Mouse (Mus musculus) frontal cortex, adult 2 months (tissue): ENCODE data around the gene Slc4a8. TPM values are rescaled to one million over a fixed set of nuclear protein-coding genes. Genes with fewer than 3 reads are reported as not detected.

ENCODE experiments used
- DNase-seq, 2 experiments: peaks; one replicate each; pipeline ENCODE4 v3.0.0; 2022; ENCODE audit warnings: low spot score in 1 of 2; ENCODE audit errors: extremely low spot score in 1 of 2
- polyA plus RNA-seq: library from polyadenylated mRNA; depleted of rRNA; stranded (reverse); fragments of >200 nt; gene quantifications from 2 replicates; pipeline ENCODE4 v1.2.3, GENCODE M21; 2012; rRNA removed

Gene Slc4a8
- 31.1 and 35.4 TPM in 2 replicates for polyA plus RNA-seq

DNA sequence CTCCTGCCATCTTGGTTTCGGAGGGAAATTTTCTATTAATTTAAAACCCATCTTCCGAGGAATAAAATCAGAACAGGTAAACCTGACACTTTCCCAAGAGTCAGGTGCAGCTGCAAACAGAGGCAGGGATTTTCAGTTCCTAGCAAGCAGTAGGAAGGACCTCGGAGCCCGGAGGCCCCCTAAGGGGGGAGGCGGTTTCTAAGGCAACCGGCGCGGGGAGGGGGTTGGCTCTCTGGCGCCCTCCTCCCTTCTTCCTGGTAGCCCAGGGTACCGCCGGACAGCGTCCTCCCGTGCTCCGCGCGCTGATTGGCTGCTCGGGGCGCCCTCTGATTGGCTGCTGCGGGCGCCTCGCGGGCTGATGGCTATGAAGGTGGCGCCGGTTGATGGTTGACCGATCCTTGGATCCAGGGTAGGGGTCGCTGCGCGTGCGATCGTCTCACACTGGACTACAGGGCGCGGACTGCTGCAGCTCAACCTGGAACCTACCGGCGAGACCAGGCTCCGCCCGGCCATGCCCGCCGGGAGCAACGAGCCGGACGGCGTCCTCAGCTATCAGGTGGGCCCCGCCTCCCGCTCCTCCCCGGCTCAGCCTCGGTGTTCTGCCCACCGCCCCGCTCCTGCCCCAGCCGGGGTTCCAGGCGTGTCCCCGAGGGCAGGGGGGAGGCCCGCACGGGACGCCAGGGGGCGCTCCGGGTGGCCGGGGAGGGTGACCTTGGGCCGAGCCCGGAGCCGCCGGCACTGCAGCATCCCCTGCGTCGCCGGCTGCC is at the start of gene Slc4a8:
Gene Slc4a8 (plus strand): TSS at position 329 of the 767 bp plus-strand sequence.
- DNase-seq, result peak; percentile 90 to 96

- no peak for DNase-seq
Observed at GRCm38 (mm10) chr15:100714470-100714869, 47.1 kb upstream of the Slc4a8 start.

- DNase-seq, result no peak
Observed at GRCm38 (mm10) chr15:100715399-100715993, 46.1 kb upstream of the Slc4a8 start.

DNA sequence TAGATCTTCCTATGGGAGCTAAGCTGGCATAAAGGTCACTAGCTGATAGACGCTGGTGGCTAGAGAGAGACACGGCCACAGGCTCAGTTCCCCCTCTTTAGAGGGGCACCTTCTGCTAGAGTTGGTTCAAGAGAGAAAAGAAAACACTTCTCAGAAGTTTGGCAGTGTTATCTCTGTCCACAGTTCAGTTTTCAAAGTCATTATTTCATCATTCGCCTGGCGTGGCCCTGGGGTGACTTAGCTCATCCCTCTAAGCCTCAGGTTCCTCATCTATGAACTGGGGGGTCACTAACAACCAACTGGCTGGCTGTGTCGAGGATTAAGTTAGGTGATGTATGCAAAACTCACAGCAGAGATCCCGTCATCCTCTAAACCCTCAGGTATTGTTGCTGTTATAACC is 43.6 kb upstream of the Slc4a8 start:
- DNase-seq, result no peak

DNA sequence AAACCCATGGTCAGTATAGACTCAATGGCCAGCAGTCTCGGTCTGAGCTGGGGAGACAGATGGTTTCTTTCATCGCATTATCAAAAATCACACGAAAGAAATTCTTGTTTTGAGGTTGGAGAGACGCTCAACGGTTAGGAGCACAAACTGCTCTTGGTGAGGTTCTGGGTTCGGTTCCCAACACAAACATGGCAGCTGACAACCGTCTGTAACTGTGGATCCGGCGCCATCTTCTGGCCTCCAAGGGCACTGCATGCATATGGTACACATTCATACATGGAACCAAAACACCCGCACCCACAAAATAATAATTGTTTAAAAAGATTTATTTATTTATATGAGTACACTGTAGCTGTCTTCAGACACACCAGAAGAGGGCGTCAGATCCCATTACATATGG is 43.0 kb upstream of the Slc4a8 start:
- DNase-seq, result no peak

DNA sequence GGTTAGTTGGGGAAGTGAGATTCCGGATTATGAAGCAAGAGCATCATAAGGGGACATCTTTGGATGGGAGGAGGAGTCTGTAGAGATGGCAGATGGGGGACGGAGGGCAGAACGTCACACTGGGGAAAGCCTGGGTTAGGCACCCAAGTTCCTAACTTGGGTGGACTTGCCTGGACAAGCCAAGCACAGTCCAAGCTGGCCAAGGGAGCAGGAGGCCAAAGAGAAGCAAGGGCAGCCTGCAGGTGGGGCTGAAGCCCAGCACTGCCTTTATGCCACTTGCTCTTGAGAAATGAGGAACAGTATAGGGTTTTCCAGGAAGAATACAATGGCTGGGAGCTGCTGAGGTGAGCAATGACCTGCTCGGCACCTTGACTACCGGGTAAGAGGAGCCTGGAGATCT is 42.3 kb upstream of the Slc4a8 start:
- DNase-seq, result no peak

- DNase-seq, result no peak
Observed at GRCm38 (mm10) chr15:100720066-100720465, 41.5 kb upstream of the Slc4a8 start.

DNA sequence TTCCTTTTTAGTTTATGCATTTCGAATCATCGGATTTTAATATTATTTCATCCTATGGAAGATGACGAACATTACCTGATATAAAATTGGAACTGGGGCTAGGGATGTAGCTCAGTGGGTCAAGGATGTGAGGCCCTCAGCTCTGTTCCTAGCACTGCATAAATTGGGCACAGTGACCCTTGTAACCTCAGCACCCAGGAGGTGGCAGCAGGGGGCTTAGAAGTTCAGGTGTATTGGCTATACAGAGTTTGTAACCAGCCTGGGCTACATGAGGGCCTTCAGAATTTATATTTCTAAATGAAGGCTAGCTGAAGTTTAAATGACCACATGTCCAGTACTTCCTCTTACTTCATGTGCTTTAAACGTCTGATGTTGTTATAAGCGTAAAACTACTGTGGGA is 40.1 kb upstream of the Slc4a8 start:
- DNase-seq, result no peak

- no peak for DNase-seq
Observed at GRCm38 (mm10) chr15:100722026-100722425, 39.5 kb upstream of the Slc4a8 start.

GRCm38 (mm10) chr15:100722564-100722963 is 39.0 kb upstream of the Slc4a8 start:
- no peak for DNase-seq

- peak in 1 of 2 experiments; percentile 47 for DNase-seq
Observed at GRCm38 (mm10) chr15:100723505-100723904, 38.0 kb upstream of the Slc4a8 start.

- DNase-seq, result peak in 1 of 2 experiments; percentile 15
Observed at GRCm38 (mm10) chr15:100726721-100727120, 34.8 kb upstream of the Slc4a8 start.

- no peak for DNase-seq
Observed at GRCm38 (mm10) chr15:100727834-100728233, 33.7 kb upstream of the Slc4a8 start.

DNA sequence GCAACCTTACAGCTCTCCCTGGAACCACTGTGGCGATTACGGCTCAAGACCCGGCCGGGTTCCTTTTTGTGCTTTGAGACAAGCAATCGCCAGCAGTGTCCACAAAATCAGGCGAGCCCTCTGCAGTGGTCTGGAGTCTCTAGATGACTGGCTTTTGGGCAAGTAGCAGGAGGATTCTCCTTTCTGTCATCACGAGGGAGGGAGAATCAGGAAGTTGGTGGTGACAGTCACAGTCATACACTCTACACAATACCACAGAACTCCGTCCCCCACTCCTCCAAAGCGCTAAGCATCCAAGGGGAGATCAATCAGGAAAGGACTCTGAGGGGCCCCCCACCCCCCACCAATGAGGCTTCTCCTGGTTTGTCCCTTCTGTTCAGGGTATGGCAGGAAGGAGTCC is 33.0 kb upstream of the Slc4a8 start:
- no peak for DNase-seq

DNA sequence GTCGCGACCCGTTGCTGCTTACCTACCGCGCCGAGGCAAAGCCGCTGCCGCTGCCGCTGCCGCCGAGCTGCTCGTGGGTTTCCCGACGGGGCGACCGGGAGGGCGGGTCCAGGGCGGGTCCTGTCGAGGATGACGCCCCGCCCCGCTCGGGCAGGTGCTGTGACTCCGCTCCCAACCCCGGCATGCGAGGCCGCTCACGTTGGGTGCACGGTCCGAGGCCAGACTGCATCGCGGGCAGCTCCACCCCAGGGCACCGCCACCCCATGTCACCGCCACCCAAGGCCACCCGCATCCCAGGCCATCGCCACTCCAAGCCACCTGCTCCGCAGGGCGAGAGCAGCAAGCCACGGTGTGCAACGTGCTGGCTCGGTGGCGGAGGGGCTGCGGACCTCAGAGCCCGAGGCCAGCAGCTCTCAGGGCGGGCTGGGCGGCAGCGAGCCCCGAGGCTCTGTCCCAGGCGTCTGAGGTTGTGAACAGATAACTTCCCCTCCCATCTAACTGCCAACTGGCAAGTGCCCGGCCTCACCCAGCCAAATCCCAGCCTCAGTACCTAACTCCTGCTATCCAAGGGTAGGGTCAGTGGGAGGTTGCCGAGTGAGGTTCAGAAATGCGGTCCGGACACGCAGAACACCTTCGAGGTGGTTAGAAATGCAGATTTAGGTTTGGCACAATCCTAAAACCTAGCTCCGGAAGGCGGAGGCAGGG is 32.1 kb upstream of the Slc4a8 start, which contains the start of gene Galnt6:
Gene Galnt6 (minus strand): TSS at position 96 of the 705 bp plus-strand sequence.
- DNase-seq, result no peak

- DNase-seq, result no peak
Observed at GRCm38 (mm10) chr15:100731081-100731480, 30.5 kb upstream of the Slc4a8 start.

DNA sequence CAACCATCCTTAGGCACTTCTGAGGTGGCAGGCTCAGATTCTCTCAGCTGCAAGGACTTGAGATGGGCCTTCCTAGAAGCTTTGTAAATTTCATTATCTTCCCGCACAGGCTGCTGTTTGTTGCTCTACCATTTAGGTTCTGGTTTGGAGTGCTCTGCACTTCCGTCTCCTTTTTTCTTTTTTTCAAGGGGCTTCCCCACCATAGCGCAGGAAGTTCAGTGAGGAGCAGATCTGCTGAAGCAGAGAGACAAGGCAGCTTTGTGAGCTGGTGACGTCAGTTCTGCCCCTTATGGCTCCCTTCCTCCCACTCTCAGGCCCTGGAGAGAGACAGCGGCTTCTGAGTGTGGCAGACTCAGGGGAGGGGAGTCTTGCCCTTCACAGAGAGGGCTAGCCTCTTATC is 29.0 kb upstream of the Slc4a8 start:
- no peak for DNase-seq

- DNase-seq, result no peak
Observed at GRCm38 (mm10) chr15:100735095-100735952, 26.2 kb upstream of the Slc4a8 start.

- no peak for DNase-seq
Observed at GRCm38 (mm10) chr15:100735953-100736300, 25.6 kb upstream of the Slc4a8 start.

- DNase-seq, result no peak
Observed at GRCm38 (mm10) chr15:100737667-100738066, 23.9 kb upstream of the Slc4a8 start.

- no peak for DNase-seq
Observed at GRCm38 (mm10) chr15:100738351-100738781, 23.2 kb upstream of the Slc4a8 start.
